Mouse (Mus musculus) retina, adult 2 months (tissue): ENCODE results near the gene Rere.

Experiments used
- DNase-seq: peaks from one replicate; pipeline ENCODE4 v3.0.0-alpha.2; 2012; ENCODE audit warnings: low read depth, low spot score

Rere gene

GRCm38 (mm10) chr4:150426098-150426879, 144.8 kb downstream of the Rere start:
- DNase-seq = no peak

GRCm38 (mm10) chr4:150426880-150427476, 145.5 kb downstream of the Rere start:
- DNase-seq = no peak

- no peak for DNase-seq
Measured at GRCm38 (mm10) chr4:150428762-150429161, 147.3 kb downstream of the Rere start.

GRCm38 (mm10) chr4:150433827-150434574, 152.6 kb downstream of the Rere start:
- no peak for DNase-seq

GRCm38 (mm10) chr4:150435590-150435989, 154.1 kb downstream of the Rere start:
- no peak for DNase-seq

GRCm38 (mm10) chr4:150438621-150439020, 157.2 kb downstream of the Rere start:
- no peak for DNase-seq

- DNase-seq = no peak
Measured at GRCm38 (mm10) chr4:150441931-150442330, 160.5 kb downstream of the Rere start.

- DNase-seq = no peak
Measured at GRCm38 (mm10) chr4:150444068-150444467, 162.6 kb downstream of the Rere start.

- no peak for DNase-seq
Measured at GRCm38 (mm10) chr4:150446617-150447016, 165.2 kb downstream of the Rere start.

- DNase-seq = no peak
Measured at GRCm38 (mm10) chr4:150447517-150447916, 166.1 kb downstream of the Rere start.

GRCm38 (mm10) chr4:150448433-150448832, 167.0 kb downstream of the Rere start:
- no peak for DNase-seq

- DNase-seq = no peak
Measured at GRCm38 (mm10) chr4:150450081-150450691, 168.7 kb downstream of the Rere start.

- no peak for DNase-seq
Measured at GRCm38 (mm10) chr4:150452155-150452847, 170.9 kb downstream of the Rere start.

GRCm38 (mm10) chr4:150454571-150455306, 173.3 kb downstream of the Rere start:
- DNase-seq = no peak

- no peak for DNase-seq
Measured at GRCm38 (mm10) chr4:150455750-150456149, 174.3 kb downstream of the Rere start.

- DNase-seq = no peak
Measured at GRCm38 (mm10) chr4:150456452-150456851, 175.0 kb downstream of the Rere start.

- DNase-seq = no peak
Measured at GRCm38 (mm10) chr4:150456886-150457285, 175.4 kb downstream of the Rere start.

GRCm38 (mm10) chr4:150457353-150457752, 175.9 kb downstream of the Rere start:
- DNase-seq = no peak

GRCm38 (mm10) chr4:150457771-150458170, 176.3 kb downstream of the Rere start:
- DNase-seq = no peak

GRCm38 (mm10) chr4:150459022-150459794, 177.8 kb downstream of the Rere start:
- DNase-seq = no peak
